Mouse (Mus musculus) fibroblast of lung, adult 2 months (primary cell): ENCODE data around the gene Scml4.

ENCODE experiments used
- DNase-seq: peaks from one replicate; pipeline ENCODE4 v3.0.0-alpha.2; 2011; ENCODE audit warnings: low read depth

Gene Scml4

DNA sequence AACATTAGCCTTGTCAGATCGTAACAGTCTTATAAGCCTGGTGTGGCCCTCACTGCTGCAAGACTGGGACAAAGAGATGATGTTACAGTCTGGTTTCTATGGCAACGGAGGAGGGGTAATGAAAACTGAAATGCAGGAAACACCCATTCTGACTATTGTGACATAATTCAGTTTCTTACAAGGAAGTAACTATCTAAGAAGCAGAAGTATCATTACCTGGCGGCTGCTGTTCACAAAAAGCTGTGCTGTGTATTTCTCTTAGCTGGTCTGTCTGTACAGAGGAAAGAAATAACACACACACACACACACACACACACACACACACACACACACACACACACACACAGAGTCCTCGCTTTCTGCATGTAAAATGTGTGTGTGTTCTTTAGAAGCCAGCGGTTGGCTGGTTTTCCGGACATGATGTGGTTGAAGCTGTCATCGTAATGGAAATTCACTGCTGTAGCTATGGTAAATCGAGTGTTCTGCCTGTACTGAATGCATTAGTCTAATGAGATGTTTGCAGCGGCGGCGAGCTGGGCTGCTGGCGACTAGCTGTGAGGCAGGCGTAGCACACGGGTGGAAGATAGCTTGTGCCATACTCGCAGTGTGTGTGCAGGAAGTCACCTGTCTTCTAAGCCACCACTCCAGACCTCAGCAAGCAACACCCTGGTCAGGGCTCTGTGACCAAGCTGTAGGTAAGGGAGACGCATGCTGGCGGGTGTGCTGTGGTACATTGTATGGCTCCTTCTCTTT, at the start of gene Scml4:
TSS of gene Scml4 (plus strand) at position 212 of the 753 bp plus-strand sequence.
- DNase-seq: no peak

DNA sequence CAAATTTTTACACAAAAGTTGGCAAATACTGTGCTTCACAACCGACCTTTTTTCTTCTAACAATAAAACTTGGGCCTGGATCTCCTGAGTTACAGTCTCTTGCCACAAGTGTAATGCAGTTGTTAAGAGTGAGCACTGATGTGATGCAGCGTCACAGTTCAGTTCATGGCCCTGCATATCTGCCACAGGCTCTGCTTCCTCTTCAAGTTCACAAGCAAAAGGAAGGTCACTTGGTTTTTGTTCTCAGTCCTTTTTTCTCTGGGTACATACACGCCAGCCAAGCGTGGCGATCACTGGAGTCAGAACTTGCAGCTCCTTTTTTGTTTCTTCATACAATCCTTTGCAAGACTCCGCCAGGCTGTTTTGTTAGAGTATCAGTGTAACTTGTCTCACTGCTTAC, 34.2 kb upstream of the Scml4 start:
- no peak for DNase-seq

DNA sequence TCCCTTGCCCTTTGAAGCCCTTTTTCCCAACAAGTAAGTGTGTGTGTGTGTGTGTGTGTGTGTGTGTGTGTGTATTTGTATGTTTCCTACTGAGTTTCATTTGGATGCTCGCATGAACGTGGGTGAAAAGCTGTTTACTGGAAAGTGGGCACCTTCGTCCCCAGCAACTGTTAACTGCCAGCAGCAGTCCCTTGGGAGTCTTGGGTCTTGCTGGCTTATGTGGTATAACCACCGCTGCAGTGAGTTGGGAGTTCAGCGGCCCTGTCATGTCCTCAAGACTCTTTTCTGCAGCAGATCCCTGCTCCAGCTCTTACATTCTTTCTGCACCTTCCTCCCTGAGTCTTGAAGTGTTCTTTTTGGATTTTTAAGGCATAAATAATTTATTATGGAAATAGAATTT, 33.0 kb upstream of the Scml4 start:
- no peak for DNase-seq

DNA sequence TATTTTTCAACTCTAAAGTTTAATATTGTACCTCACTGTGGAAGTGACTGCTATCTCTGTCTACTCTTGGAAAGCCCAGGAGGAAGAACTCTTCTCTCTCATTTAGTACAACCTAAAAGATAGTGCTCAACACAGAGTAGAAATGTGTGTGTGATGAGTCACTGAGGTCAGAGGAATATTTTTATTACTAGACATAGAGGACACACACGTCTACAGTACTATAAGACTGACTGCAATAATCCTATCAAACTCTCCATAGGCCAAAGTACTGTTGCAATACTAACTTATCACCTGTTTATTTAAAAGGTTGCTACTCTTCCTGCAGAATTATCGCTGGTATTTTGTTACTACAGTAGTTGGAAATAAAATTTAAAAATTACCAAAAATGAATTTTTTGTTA, 30.2 kb upstream of the Scml4 start:
- no peak for DNase-seq

DNA sequence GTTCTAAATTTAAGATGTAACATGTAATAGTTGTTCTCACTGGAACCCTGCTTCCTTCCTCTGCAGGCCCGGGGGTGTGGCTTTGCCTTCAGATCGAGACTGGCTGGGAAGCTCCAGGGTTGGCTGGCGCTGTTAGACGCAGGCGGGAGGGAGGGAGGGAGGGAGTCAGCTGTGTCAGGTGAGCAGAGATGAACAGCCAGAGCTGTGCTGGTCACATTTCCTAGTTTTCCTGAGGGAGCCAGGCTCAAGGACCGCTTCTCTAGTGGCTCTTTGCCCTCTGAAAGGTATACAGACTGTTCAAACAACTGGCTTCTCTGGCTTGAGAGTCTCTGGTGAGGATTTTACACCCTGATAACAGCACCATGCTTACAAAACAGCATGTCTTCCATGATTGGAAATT, 29.8 kb upstream of the Scml4 start:
- no peak for DNase-seq

DNA sequence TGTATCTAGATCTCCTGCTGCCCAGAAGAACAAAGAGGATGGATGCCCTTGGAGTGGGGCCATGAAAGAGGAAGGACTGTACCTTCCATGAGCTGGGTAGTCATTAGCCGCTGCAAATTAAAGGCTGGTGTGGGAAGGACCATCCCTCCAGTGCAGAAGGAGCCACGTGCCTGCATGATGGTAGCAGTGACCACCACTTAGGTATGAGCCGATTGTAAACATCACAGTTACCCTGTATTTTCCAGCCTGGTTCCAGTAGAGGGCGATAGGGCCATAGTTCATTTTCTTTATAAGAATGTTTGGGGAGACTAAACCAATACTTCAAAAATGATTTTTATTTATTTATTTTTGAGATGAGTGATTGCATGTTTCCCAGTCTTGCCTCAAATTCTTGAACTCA, 27.5 kb upstream of the Scml4 start:
- DNase-seq: no peak

DNA sequence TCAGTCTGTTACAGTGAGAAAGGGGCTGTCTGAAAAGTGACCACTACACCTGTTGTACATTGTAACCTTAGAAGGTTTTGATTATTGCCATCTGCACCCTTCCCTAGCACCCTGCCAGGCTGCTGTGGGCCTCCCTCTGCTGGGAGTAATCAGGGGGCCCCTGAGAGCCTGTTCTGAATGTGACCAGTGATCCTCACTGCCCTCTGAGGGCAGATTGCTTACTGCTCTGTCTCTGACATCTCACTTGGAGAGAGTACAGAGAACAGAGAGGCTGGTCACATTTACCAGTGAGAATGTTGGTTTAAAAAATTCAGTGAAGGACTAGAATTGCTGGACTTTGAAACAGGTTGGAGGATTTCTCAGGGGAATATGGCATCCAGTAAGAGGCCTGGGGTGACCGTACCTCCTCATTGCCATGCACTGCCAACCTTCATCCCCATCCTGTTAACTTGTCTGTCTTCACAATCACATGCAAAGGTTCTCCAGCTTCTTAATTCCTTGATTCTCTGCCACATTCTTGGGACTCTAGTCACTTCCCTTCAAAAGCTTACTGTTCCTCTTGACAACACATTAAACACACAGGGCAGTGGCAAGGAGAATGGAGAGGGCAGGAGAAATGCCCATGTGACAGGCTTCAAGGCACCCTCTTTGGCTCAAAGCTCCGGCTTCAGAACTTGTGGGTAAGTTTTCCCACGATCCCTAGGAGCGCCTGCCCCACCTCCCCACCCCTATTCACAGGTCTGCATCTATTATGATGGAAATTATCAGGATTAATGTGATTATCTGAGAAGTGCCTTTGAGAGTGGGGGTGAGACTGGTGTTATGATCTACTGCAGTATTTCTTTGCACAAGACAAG, 26.1 kb upstream of the Scml4 start:
- peak; percentile 71 for DNase-seq

DNA sequence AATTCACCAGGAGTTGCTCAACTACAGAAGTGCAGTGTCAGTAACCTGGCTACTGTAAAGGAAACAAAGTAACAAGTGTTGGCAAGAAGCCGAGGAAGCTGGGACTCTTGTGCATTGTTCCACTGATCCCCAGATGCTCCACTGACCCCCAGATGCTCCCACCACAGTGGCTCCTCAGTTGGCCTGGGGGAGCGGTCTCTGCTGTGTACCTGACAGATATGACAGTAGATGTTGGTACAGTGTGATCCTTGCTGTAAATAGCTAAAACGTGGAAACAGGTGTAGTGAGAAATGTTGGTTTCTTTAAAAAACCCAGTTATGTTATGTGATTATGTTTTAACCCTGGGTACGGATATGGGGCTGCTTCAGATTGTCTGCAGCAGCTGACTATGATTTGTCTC, 22.1 kb upstream of the Scml4 start:
- no peak for DNase-seq

DNA sequence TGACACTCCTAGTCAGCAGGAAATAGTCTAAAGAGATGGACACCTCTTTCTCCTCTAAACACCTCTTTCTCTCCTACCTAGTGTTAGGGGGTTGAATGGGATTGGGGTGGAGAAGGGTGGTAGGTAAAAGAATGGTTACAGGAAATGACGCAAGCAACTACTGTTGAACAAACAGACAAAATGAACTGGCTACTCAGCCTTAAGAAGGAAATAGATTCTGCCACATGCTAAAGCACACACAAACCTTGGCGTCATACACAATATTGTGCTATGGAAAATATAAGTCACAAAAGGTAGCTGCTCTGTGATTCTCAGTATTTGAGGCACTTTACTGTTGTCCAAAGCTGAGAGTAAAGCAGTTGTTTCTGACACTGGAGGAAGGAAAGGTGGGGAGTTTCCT, 21.4 kb upstream of the Scml4 start:
- no peak for DNase-seq

DNA sequence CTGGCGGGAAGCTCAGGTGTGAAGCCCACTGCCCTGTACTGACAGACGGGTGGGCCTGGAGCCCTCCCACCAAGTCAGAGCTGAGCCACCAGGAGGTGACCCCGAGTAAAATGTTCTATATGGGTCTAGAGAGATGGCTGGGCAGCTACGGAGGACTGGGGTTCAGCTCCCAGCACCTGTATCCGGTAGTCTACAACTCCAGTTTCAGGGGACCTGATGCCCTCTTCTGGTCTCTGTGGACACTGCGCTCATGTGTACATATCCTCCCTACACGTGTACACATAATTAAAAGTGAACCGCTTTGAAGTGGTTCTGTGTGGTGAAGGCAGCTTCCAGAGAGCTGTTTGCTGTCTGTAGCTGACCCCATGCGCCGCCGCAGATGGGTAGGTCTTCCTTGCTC, 20.1 kb upstream of the Scml4 start:
- DNase-seq: no peak

DNA sequence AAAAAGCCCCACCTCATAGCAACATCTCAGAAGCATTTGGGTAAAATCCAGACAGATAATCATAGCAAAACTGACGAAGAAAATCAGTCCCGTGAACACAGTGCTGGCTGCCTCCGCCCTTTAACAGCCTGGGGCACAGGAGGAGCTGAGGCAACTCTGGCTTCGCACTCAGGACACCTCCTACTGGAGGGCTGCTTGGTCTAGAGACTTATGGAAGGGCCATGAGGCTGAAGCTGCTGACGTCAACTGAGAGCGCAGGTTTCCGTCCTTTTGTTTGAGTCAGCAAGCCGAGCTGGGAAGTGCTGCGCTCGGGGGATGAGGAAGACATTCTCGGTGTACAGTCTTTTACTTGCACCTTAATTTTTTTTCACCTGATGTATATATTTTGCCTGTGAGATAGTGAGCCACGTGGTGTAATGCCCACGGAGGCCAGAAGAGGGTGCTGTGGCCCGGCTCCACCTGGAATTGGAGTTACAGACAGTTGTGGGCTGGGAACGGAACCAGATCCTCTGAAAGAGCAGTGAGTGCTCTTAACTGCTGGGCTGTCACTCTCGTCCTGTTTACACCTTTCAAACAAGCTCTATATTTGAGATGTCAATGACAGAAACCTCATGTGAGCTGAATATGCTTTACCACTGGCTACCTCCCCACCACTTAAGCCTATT, 18.5 kb upstream of the Scml4 start:
- DNase-seq: no peak

DNA sequence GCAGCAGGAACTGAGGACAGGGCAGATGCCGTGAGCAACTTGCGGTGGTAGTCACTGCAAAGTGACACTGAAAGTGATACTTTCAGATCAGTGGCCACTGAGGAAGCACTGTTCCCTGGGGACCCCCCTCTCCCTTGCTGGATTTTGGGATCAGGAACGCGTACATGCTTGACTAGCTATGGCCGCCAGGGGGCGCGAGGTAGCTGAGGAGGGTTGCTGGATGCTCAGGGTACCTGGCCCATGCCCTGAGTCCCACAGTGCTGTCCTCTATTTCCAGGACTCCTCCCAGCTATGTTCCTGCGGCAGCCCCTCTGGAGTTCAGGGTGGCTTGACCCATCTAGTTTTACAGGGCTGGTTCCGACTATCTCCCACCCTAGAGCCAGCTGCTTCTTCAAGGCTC, 17.8 kb upstream of the Scml4 start:
- no peak for DNase-seq

DNA sequence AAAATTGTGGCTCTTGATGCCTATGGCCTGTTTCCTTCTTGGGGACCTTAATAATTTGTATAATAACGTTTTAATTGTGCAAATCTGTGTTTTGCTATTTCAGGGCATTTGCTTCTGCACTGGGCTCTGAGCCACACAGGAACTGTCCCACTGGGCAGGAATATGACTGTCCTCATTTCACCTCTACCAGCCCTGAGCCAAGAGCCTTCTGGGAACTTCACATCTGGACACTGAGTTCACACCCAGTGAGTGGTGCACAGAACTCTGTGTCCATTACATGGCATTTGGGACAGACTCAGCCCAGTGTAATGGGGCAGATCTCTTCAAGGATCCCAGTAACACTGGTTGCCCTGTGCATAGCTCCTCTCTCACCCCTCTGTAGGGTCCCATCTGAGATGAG, 16.8 kb upstream of the Scml4 start:
- DNase-seq: no peak

DNA sequence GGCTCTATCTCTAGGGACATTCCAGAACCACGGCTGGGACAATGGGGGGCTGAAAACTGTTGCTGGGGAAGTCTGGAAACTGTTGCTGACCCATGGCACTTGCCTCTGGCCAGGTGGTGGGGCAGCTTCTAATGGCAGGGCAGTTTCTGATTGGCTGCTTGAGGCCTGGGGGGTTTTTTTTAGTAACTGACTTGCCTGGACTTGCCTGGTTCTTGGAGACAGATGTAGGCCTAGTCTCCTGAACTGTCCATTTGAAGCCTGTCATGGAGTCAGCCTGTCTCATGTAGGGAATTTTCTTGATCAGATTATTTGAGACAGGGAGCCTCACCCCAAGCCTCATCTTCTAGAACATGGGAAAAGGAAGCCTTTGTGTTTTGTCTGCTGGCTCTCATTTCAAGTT, 14.7 kb upstream of the Scml4 start:
- DNase-seq: no peak

DNA sequence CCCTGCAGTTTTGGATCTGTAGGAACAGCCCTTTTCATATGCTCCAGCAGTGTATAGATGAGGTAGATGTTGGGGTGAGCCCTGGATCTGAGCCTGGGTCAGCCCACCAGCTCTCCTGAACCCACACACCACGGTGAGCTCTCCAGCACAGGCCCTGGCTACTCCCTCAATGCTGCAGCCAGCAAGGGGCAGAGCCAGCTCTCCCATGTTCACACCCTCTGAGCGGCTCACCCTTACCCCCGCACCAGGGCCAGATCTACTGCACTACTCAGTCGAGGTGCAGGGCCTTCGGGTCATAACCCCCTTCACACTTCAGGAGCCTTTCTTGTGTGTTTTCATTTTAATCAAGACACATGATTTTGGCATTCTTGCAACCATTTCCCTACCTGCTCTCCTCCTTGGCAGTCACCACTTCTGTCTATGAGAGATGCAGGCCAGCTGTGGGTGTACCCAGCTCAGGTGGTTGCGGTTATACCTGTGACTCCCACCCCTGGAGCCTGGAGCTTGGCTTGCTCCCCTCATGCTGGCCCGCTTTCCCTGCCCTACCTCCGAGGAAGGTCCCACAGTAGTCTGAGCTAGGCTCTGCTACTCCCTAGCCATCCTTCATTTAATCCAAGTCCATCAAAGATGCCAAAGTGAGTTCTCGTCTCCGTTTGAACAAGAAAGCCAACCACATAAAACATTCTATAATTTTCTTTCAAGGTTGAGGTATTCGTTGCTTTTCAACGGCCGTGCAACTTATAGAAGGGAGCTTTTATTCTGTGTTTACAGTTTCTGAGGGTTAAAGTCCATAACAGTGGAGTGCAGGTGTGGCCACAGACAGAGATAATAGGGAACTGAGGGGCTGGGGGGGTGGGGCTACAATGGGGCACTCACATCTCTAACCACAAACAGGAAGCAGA, 11.7 kb upstream of the Scml4 start:
- DNase-seq: no peak

DNA sequence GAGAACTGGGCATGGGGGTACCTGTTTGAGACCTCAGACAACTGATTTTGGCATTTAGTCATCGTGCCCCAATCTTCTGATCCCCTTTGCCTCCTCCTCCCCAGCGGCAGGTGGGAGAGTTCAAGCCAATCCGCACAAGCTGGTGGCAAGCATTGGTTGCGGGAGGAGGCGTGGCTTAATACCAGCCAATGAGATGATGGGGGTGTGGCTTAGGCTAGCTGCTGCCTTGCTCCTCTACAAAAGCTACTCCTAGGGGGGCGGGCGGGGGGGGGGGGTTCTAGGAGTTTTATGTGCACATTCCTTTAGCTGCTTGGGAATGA, 11.1 kb upstream of the Scml4 start:
- DNase-seq: no peak

DNA sequence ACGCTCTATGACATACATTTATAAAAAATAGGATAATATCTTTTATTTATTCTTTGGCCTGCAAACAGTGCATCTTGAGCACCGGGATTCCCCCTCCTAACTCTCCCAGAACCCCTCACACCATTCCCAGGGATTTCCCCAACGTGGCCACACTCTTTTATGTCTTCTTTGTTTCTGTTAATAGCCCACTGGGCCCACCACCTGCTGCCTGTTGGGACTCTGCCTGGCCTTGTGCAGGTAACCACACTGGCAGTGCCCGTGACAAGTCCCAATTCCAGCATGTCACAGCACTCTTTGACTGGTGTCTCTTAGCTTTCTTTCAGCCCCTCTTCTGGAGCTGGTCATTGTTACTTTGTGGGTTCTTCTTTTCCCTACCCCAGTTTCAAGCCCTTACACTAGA, 5.3 kb upstream of the Scml4 start:
- DNase-seq: no peak

DNA sequence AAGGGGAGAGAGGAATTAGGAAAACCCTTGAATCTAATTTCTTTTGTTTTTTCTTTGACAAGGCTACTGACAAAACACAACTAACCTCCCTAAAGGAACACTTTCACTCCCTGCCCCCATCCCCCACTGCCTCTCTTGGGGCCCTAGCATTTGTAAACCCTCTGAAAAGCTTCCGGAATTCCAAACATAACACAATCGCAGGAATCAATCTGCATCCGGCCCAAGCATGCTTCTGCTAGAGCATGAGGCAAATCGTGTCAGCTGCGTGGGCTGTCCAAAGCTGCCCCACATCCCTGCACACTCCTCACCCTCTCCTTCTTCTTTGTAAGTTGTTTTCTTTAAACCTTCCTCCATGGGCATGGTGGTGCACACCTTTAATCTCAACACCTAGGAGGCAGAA, 4.9 kb upstream of the Scml4 start:
- no peak for DNase-seq

DNA sequence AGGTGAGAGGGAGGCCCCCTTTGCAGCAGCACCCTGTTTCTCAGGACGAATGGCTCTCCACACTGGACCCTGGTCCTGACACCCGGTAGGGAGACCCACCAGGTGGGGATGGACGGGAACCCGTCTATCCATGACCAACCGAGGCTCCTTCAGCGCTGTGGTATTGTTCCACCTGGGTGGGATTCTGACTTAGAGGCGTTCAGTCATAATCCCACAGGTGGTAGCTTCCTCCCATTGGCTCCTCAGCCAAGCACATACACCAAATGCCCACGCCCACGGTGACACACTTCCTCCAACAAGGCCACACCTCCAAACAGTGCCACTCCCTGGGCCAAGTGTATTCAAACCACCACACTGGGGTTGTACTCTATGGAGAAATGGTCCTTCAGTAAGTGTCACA, 3.6 kb upstream of the Scml4 start:
- DNase-seq: no peak

DNA sequence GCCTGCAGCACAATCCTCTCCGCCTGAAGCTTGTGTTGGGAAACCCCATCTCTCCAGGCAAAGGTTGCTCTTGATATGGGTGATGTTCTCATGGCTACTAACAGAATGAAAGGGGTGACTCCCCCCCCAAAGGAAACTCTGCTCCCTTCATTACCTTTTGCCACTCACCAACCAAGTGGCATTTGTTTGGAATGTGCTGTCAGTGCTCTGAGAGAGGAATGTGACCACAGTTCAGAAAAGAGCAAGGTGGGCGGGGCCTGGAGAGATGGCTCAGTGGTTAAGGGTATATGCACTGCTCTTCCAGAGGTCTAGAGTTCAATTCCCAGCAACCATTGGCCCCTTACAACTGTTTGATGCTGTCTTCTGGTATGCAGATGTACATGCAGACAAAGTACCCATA, 3.1 kb upstream of the Scml4 start:
- no peak for DNase-seq

DNA sequence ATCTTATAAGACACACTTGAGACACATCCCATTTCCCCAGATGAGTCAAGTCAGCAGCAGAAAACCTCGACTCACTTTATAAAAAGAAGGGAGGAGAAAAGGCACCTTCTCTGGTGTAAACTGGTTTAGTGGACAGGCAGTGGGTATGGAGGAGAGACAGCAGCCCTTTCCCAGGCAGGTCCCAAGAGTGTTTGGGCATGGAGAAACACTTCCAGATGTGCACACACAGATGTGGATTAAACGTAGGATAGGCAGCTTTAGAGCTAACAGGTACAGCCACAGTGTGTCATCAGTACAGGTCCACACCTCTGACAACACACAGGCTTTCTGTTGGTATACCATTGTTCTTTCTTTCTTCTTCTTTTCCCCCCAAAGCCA, 400 bp upstream of the Scml4 start:
- DNase-seq: no peak

DNA sequence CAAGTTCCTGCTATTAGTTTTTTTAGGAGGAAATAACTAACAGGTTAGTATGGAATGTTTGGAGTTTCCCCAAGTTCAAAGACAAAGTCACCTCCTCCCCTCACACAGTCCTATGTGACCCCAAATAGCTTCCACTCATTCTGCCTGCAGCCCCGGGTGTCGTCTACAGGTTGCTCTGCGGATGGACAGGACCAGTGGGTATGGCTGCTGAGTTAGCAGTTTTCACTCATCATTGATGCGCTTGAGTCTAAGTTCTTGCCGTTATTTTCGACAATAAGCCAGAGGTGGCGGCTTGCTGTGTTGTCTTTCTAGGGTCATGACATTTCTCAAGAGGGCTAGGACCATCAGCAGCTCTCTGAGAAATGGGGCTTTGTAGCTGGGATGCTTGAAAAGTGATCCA, 1.3 kb downstream of the Scml4 start:
- no peak for DNase-seq
